Mouse (Mus musculus) ES-CJ7 (cell line): Measurements from ENCODE around the gene BC052040.
A peak's percentile ranks its signal among the peaks of the same experiment; 100 is the strongest.

ENCODE experiments used
- DNase-seq: peaks from one replicate; pipeline ENCODE4 v3.0.0; 2011; ENCODE audit warnings: low read depth, low spot score

Gene BC052040

DNA sequence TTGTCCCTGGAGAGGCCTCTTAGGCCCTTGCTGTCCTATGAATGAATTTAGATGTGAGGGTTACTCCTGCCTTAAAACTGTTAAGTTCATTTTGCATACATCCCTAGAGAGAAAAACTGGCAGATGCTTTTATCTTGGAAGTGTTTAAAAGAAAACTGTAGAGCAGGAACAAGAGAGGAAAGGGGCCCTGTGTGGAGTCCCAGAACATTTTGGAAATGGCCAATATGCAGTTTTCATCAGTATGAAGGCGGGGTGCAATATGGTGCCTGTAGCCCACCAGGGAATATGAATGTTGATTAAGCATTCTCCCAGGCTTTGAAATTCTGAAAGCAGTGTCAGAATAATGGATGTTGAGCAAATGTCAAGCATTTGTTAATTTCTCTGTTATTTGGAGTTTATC lies 19.8 kb downstream of the BC052040 start:
- no peak for DNase-seq

DNA sequence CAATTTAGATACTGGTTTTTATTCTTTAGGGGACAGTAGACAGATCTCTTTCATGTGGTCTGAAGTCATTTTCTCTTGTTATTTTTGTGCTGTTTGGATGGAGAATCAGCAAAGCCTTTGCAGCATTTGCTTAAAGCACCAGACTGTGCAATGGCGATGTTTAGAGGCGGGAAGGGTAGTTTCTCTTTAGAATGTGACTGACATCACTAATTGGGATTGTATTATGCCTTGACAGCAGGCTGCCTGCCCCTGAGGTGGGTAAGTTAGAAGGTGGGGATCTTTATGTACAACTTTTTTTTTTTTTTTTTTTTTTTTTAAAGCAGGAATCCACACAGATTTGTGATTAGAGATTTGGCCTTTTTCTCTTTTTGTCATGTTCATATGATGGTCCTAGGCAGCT lies 20.6 kb downstream of the BC052040 start:
- DNase-seq: no peak

DNA sequence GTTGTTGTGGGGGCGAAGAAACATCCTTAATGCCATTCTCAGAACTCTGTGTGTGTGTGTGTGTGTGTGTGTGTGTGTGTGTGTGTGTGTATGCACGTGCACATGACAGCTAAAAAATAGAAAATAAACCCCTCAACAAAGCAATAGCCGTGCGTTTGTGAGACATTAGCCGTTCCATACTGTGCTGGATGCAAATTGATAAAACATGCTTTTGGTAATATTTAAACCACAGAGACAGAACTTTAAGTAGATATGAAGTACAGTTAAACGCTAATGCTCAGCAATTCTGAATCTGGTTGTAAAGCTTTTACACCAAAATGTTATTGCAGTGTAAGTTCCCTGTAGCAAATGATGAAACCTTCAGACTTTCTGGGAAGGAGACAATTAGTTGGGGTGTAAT lies 22.6 kb downstream of the BC052040 start:
- DNase-seq: no peak

DNA sequence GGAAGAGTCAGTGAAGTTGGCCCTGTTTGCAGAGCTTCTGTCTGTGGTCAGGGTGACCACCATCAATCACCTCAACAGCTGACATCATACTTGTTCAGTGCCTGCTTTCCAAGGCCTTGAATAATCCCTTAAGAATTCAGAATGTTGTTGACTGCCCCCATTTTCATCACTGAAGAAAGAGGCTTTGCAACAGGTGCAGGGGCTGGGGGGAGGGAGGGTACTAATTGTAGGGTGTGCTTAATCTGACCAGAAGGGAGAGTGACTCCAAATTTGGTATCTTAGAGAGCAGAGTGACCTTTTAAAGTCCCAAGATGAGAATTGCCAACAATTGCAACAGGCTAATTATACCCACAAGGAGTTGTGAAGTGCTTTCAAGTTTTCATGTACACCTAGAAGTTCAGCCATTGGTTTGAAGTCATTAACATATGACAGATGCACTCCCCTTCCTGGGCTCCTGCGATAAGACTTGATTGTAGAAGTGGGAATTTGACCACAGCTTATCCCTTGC lies 24.4 kb downstream of the BC052040 start:
- DNase-seq: no peak

DNA sequence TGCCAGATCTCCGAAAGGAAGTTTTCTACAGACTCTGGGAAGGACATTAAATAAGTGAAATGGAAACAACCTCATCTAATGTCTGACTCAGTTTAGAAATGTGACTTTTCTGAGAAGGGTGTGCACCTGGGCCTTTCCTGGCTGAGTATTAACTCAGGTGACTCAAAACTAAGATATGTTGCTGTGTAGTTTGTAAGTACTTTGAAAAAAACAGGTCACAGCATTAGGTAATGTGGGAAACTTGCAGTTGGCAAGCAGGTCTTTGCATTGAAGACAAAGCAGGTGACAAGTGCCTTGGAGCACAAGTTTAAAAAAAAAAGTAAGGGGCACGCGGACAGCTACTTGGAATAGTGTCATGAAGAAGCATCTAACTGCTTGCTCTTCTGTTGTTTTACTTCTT lies 27.5 kb downstream of the BC052040 start:
- DNase-seq: no peak

DNA sequence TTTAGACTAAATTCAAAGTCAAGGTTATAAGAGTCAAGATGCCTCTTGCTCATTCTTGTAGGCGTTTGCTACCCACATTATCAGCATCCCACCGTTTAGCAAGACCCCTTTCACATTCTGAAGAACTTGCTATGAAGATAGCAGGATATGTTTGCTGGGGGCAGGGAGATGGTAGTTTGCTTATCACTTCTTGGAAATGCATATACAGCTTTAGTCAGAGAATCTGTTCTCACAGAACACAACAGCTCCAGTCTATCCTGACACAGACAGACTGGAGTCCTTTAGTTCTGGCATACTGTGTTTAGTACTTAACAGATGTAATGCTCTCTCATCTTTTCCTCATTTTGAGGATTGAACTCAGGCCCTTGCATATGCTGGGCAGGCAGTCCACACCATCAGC lies 28.6 kb downstream of the BC052040 start:
- DNase-seq: no peak

DNA sequence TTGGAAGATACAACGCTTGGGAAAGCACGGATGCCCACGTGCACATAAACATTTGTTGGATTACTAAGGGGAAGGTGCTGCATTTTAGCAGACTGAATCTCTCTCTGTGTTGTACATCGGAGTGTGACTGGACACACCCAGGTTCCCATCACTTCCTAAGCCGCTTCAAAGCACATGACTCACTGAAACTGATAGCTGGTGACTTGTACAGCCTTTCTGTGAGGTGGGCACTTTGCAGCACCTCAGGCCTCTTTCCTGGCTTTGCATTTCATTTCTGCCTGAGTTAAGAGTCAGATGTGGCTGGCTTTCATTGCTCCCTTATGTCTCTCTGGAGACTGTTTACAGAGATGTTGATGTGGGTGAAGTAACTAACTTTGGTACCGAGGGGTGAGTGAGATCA lies 29.0 kb downstream of the BC052040 start:
- no peak for DNase-seq

DNA sequence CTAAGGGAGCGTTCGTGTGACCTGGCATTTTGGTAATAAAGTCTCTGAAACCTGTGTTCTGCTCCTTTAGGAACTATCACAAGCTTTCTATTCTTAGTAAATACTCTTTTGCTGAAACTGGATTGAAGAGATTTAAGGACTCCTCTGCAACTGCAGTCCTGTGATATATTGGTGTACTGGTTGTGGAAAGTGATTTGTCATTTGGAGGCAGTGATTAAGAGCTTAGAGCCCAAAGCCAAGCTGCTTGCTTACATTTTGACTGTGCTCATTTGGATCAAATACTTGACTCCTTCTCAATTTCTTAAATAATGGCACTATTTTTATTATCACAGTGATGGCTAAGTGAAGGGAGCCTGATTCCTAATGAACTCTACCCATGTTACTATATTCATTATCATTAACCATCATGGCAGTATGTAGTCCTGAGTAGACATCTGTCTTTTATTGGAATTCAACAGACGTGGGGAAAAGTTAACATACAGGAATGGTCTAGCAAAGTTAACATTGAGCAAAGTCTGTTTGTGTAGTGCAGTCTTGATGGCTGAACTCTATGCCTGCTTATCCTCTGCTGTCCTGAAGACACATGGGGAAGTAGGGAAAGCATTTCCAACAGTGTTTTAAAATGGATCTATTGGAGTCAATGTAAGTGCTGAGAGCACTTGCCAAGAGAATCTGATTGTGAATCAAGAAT lies 32.5 kb downstream of the BC052040 start:
- no peak for DNase-seq

DNA sequence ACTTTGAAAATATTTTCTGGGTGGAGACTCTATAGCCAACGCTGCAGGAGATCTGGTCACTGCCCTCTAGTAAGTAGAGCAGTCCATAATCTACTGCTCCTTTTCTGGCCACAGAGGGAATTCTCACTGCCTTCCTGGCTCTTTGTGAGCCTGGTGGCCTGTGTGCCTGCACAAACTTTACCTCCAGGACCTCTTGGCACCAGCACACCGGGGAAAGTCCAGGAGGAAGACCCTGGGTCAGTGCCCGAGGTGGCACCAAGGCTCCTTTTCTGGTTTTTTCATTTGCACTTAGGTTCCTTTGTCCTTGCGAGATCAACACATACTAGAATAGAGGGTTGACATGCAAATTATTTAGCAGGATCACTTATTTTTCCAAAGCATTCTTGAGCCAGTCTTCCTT lies 47.0 kb downstream of the BC052040 start:
- no peak for DNase-seq

DNA sequence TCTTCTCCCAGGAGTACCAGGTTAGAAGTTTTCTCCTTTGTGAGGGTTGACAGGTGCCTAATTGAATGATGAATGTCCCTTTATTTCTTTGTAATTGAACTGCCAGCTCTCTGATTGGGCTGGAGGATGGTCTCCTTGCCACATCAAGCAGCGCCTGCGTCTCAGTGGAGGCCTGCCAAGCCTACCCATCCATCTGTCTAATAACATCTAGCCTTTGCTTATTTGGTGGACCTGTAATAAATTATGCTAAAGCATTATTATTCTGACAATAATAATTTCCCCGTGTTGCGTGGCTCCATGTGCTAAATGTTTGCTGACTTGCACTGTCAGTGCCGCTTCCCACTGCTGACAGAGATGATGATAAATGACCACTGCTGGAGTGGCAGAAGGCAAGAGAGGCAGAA lies 49.5 kb downstream of the BC052040 start:
- no peak for DNase-seq

DNA sequence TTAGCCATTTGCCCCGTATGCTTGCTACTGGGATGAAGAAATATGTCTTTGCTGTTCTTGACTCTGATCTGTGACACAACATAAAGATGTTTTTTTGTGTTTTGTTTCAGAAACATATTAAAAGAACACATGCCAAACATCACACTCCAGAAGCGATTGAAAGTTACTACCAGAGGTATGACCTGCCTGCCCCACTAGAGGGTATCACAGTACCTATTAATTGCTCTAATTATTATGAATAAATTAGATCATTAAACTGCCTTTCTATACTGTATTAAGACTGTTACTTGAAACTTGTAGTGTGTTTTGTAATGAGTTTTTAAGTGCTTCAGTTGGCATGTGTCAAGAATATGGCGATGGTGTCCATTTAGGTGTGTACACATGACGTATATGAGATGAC lies 50.3 kb downstream of the BC052040 start:
- DNase-seq: no peak

DNA sequence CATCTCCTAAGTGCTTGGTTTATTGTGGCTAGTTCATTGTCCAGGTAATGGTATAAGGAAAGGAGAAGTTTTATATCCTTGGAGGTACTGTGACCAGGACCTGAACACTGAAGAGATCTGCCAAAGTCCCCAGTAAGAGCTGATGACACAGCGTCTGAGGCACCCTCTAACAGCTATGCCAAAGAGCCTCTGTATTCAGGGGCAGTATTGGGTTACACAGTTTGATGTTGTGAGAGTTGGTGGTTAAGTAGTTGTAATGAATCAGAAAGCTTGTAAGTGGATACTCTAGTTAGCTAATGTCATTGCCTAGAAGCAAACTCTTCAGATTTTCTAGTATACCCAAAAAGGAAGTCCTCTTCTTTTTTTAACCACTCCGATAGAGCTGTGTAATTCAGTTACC lies 68.7 kb downstream of the BC052040 start:
- DNase-seq: no peak

DNA sequence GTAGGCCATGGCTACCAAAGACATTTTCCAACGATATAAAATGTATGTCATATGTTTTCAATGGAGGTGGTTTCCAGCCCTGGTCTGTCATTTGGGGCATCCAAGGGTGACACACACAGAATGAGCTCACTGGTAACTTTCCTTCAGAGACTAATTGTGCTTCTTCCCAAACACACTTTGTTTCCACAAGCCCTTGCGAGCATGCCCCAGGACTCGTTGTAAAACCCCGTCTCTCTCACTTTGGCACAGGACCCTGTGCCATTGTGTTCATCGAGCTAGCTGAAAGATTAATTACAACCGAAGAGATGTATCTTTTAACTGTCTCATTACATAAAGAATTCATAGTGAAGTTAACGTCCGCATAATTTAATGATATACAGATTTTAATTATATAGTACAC lies 78.2 kb downstream of the BC052040 start:
- no peak for DNase-seq

DNA sequence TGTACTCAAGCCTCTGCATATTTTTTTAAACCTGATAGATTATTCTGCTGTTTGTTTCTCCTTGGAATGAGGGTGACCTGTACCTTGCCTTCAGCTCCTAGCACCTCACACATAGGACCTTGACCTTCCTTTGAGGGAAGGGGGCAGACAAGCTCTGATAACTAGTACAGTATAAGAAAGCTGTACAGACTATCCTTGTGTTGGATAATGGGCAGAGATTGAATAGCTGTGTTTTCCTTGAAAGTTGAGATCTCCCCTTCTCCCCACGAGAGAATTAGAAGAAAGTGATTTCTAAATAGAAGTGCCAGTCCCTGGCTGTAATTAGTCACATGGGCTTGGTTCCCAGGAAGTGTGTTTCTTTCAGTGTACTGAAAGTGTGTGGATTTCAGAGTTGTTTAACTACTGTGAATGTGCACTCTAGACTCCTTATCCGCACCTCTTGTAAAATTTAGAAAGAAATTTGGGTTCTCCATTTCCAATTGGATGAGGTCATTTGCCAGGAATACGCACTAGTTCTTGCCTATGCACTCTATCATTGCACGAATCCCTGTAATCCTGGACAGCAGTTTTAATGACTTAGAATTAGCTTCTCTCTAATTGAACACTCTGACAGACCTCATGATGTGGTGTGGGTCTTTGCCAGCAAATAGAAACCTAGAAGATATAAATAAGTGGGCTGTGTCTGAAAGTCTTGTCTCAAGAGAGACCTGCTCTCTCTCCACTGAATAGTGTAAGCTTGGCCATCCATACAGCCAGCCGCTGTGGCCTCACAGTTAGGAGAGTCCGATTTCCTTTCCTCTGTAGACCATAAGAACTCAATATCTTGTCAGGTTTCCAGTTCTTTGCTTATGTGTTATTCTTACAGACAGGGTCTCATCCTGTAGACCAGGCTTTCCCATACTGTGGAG lies 79.0 kb downstream of the BC052040 start:
- no peak for DNase-seq

DNA sequence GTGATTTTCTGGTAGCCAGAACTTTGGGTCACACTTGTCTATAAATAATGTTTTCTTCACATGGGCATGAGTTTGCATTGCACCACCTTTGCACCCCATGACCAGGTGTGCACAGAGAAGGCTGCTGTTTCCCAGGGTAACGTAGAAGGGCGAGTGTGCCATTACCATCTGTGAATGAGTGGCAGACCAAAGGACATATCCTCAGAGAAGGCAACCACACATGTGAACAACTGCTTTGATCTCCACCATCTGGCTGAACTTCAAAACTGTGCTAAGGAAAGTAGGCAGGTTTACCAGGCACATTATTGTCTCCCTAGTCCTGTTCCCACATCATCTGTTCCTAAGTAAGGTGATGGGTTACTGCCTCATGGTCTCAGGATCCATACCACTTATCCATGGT lies 86.0 kb downstream of the BC052040 start:
- no peak for DNase-seq

DNA sequence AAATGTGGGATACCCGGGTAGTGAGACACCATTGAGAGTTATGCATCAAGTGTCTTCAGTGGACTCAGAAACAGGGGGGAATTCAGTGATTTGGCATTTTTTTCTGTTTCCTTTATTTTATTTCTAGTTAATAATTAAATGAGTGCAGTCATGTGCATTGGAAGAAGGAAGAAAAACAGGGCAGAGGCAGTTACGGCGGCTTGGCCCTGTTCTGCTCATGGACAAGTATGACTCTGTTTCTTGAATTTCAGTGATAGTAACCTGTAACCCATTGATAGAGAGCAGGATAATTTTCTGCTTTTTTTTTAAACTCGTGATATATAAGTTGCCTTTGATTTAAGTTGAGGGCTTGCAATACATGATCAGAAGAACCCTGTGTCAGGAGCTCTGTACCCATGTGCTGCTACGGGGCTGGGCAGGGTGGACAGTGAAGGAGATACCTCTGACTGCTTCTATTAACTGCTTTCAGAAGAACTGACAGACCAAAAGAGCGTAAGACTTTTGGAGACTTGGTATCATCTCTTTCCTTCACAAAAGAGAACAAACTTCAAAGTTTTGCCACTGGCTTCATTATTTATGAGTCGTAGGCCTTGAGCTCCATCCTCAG lies 91.6 kb downstream of the BC052040 start:
- DNase-seq: no peak

DNA sequence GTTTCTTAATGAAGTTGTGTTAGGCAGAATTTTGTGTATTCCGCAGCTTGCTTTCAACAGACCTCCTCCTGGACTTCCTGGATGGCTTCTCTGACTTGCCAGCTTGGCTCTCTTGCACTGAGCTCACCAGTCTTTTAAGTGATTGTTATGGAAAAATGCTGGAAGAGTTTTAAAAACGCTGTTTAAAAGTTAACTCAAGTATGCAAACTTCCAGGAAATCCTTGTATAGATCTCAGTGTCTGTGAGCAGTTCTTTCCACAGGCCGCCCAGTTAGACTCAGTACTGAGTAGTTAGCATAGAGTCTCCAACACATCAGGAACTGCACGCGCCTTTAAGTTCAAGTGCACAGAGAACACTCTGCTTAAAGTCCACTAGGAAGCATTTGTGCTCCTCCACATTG lies 97.3 kb downstream of the BC052040 start:
- peak; percentile 42 for DNase-seq

DNA sequence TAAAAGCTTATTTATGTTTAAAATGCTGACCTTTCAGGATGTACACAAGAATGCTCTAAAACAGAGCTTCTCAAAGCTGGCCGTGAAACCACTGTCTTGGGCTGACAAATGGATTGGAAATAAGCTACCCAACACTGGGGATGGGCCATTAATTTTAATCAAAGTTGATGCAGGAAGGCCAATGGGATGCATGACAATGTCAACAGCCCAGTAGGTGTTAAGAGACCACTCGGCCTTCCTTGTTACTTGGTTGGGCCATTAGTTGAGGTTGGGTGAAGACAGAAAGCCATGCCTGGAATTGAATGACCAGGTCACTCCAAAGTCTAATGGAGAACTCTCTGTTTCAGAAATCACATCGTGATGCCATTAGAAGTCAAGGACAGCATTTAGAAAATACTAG lies 103.7 kb downstream of the BC052040 start:
- DNase-seq: no peak

DNA sequence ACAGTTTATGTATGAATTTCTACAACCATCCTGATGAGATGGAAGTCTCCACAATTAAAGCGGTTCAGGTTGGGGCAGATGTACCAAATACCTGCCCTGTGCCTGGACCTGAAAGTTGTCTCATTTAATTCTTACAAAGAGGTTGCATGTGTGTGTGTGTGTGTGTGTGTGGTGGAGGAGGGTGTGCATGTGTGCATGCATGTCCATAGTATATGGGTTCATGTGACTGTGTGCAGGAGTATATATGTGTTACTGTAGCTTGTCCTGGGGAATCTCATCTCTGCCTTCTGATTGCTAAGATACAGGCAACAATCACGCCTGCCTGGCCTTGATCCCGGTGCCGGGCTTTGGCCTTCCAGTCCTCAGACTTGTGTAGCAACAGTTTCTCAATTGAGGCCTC lies 106.1 kb downstream of the BC052040 start:
- no peak for DNase-seq

DNA sequence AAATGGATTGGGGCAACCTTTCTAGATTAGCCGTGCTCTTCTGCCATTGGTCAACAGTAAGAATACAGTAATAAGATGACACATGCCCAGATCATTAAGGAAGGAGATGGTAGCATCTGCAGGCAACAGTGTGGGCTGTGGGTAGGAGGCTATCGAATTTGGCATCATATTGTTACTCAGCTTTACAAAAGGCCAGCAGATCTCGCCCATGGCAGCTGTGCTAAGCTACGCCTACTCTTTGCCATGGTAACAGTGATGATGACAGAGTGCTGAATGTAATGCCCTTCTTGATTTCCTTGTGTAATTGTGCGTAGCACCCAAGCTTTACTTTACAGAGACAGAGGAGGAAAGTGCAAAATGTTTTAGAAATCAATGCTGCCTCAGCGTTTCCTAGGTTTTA lies 106.8 kb downstream of the BC052040 start:
- no peak for DNase-seq

DNA sequence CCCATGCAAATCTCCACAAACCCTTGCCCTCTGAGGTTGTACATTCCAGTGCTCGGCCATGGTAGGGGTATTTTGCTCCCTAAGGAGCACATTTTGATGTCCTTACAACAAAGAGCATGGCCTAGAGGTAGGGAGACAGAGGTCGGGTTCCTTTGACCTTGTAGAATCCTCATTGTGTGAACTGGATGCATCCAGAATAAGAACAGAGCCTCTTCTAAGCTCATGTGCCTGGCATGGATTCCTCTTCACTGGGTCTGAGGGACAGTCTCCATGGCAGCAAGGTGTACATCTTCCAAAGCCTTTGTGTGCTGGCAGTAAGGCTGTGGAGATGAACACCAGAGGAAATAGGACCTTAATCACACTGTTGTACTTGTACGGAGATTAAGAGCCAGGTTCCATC lies 112.3 kb downstream of the BC052040 start:
- peak; percentile 39 for DNase-seq

DNA sequence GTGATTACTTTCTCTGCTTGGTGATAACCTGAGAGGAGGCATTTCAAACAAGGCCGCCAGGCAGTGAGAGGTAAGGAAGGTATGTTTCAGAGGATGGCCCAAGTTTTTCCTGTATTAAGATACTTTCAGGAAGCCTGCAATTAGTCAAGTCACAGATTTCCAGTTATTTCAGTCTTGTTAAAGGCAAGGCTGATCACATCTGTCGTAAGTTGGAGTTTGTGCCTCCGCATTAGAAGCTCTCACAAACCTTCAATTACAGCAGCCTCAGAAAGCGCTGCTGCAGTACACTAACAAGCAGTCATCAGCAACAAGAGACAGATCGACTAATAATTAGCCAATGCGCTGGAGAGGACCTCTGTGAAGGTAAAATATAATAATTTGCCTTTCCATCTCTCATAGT lies 112.9 kb downstream of the BC052040 start:
- no peak for DNase-seq

DNA sequence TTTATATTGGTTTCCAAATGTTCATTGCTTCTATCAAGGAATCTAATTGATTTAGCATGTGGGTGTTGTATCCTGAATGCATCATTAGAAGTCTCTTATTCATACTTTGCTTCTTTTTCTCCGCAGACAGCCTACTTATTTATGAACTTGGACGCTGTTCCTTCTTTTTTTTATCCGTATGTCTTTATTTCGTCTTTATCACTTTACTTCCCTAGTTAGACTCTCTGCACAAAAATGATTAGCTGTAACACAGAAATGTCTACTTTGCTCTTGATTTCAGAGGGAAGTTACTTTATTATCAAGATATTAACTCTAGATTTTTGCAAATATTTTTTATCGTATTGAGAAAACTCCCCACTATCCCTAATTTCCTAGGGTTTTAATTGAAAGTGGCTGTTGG lies 117.5 kb downstream of the BC052040 start:
- DNase-seq: no peak
